In the genomic region with DNA sequence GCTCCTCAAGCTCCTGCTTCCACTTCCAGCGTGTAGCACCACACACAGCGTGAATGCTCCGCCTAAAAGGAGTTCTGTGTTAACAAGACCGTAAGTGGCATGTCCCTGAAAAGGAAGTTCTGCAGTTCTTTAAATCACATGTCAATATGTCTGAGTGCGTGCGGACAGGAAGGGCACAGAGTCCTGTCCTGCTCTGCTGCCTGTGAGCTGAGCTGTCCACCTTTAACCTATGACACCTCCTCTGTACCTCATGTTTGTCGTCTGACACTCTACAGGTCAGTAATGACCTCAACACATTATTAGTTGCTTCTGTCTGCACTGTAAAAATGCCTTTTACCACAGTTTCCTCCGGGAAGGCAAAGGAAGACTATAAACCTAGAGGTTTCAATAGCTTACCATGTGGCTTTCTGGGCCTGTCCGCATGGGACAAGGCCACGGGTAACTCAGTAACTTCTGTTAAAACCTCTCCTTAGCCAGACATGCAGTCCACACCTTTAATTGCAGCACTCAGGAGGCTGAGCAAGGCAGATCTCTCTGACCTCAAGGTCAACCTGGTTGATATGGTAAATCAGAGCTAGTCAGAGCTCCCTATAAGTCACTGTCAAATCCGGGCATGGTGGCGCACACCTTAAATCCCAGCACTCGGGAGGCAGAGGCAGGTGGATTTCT, we compare ENCODE assay signal across 23 mouse cellular contexts. TPM values are rescaled to one million over a fixed set of nuclear protein-coding genes. Genes with fewer than 3 reads are reported as not detected.
DNase-seq lines count a peak whose midpoint lies in the region; ATAC-seq and TF ChIP-seq lines count a peak whose summit lies in the region.
"Had no signal": no experiment of that assay in that cellular context is flagged by ENCODE, and none has a peak within 500 bp of the region (broad histone marks: within the 10 kb centered on the region; RNA-seq: fewer than 3 reads in every experiment).

No protein-coding gene starts in this region.

- no peak for TF ChIP-seq CTCF in kidney, adult 2 months (conservative IDR thresholded peaks at IDR 0.05; ENCODE audit: insufficient read depth, insufficient read length, low read depth, low read length)
- no peak for TF ChIP-seq CTCF in intestine, postnatal 0 days (IDR thresholded peaks at IDR 0.05; ENCODE audit: low read depth)
- TF ChIP-seq CTCF in layer of hippocampus, adult 2 months (conservative IDR thresholded peaks at IDR 0.05): no peak

- H3K4me3 ChIP-seq in kidney, adult 2 months (ENCODE audit: insufficient read depth, low read depth, low read length): no peak overlapping the region
- no peak overlapping the region for H3K4me3 ChIP-seq in intestine, embryonic 15.5 days (replicated peaks)
- no peak overlapping the region for H3K4me3 ChIP-seq in intestine, postnatal 0 days (ENCODE audit: low read depth, low read length)
- no peak overlapping the region for H3K4me3 ChIP-seq in liver, embryonic 16.5 days (ENCODE audit: low read depth, low read length)
- H3K4me3 ChIP-seq in layer of hippocampus, adult 2 months: no peak overlapping the region
- H3K4me3 ChIP-seq: forebrain, embryonic 15.5 days; heart, adult 2 months; hindbrain, embryonic 10.5 days; myocyte; stomach, embryonic 15.5 days had no signal

- no peak overlapping the region for H3K27ac ChIP-seq in kidney, adult 2 months (ENCODE audit: insufficient read depth, low read depth, low read length)
- no peak overlapping the region for H3K27ac ChIP-seq in intestine, embryonic 15.5 days
- peak overlapping the region; percentile 62 for H3K27ac ChIP-seq in intestine, postnatal 0 days (ENCODE audit: low read depth, low read length)
- peak overlapping the region; percentile 62 for H3K27ac ChIP-seq in liver, embryonic 16.5 days (ENCODE audit: low read length)
- H3K27ac ChIP-seq in layer of hippocampus, adult 2 months: no peak overlapping the region
- H3K27ac ChIP-seq: forebrain, embryonic 15.5 days; heart, adult 2 months; hindbrain, embryonic 10.5 days; stomach, embryonic 15.5 days had no signal

- peak; percentile 55; the same call in 1 of the 2 replicates for ATAC-seq in intestine, embryonic 15.5 days
- ATAC-seq in intestine, postnatal 0 days: peak; percentile 93
- ATAC-seq in liver, embryonic 16.5 days (ENCODE audit: low read depth): peak; percentile 80
- ATAC-seq: forebrain, embryonic 15.5 days had no signal

- H3K4me2 ChIP-seq in intestine, embryonic 15.5 days (replicated peaks): no peak overlapping the region
- no peak overlapping the region for H3K4me2 ChIP-seq in intestine, postnatal 0 days (replicated peaks; ENCODE audit: low read depth)
- H3K4me2 ChIP-seq in liver, embryonic 16.5 days (ENCODE audit: low read depth, low read length): no peak overlapping the region
- H3K4me2 ChIP-seq: forebrain, embryonic 15.5 days; stomach, embryonic 15.5 days had no signal

- H3K36me3 ChIP-seq in kidney, adult 2 months (ENCODE audit: control insufficient read depth, insufficient read depth, low read length): no peaks in the 10 kb centered on the region
- no peaks in the 10 kb centered on the region for H3K36me3 ChIP-seq in intestine, embryonic 15.5 days
- peaks cover 13% of the 10 kb centered on the region; the same call in 1 of the 2 replicates for H3K36me3 ChIP-seq in intestine, postnatal 0 days (ENCODE audit: control insufficient read depth, insufficient read depth)
- peaks cover 2% of the 10 kb centered on the region; the same call in 1 of the 2 replicates for H3K36me3 ChIP-seq in liver, embryonic 16.5 days (ENCODE audit: control insufficient read depth, insufficient read depth)
- H3K36me3 ChIP-seq: hindbrain, embryonic 10.5 days; stomach, embryonic 15.5 days had no signal

- peak; percentile 32 for DNase-seq in kidney, adult 2 months
- DNase-seq in kidney, adult 8-10 months: no peak
- no peak for DNase-seq in layer of hippocampus, adult 2 months (ENCODE audit: low spot score in 2 of 2)
- DNase-seq in ovary, adult 18-20 months (ENCODE audit: low spot score): no peak
- DNase-seq: adrenal gland, postnatal 36 days; cerebellum, adult 11-12 months; cerebellum, postnatal 14 days; embryo, embryonic 11 days; gastrocnemius, postnatal 25 days; heart, adult 2 months; kidney, postnatal 36 days; layer of hippocampus, postnatal 36 days; lung, postnatal 10 days; midbrain, embryonic 14.5 days; right cerebral cortex, postnatal 14 days had no signal

- 52% methylated on average over 13 of the region's 13 CpGs for WGBS in kidney, adult 2 months
- 61% methylated on average over 13 of the region's 13 CpGs for WGBS in intestine, embryonic 15.5 days
- 47% methylated on average over 13 of the region's 13 CpGs for WGBS in intestine, postnatal 0 days
- 68% methylated on average over 13 of the region's 13 CpGs for WGBS in liver, embryonic 16.5 days (ENCODE audit: insufficient replicate concordance)

- H3K4me1 ChIP-seq in kidney, adult 2 months (ENCODE audit: control insufficient read depth, insufficient read depth, low read length): peaks cover 10% of the 10 kb centered on the region; the same call in 1 of the 2 replicates
- peaks cover 5% of the 10 kb centered on the region; the same call in 1 of the 2 replicates for H3K4me1 ChIP-seq in intestine, embryonic 15.5 days (replicated peaks)
- H3K4me1 ChIP-seq in intestine, postnatal 0 days (replicated peaks; ENCODE audit: control insufficient read depth, insufficient read depth, low read length): no peaks in the 10 kb centered on the region
- peaks cover 10% of the 10 kb centered on the region for H3K4me1 ChIP-seq in liver, embryonic 16.5 days (ENCODE audit: control insufficient read depth, low read depth, low read length)
- H3K4me1 ChIP-seq: stomach, embryonic 15.5 days had no signal

- H3K27me3 ChIP-seq in kidney, adult 2 months (replicated peaks; ENCODE audit: control insufficient read depth, insufficient read depth, low read length): no peaks in the 10 kb centered on the region
- no peaks in the 10 kb centered on the region for H3K27me3 ChIP-seq in intestine, embryonic 15.5 days (replicated peaks)
- H3K27me3 ChIP-seq in intestine, postnatal 0 days (replicated peaks; ENCODE audit: control insufficient read depth, insufficient read depth, low read length): no peaks in the 10 kb centered on the region
- no peaks in the 10 kb centered on the region for H3K27me3 ChIP-seq in liver, embryonic 16.5 days (ENCODE audit: control insufficient read depth, insufficient read depth, low read depth, low read length)
- H3K27me3 ChIP-seq: forebrain, embryonic 15.5 days; stomach, embryonic 15.5 days had no signal

- no peak for TF ChIP-seq POLR2A in kidney, adult 2 months (IDR thresholded peaks at IDR 0.05; ENCODE audit: low read depth, low read length)

- no peak overlapping the region for H3K9ac ChIP-seq in intestine, embryonic 15.5 days
- no peak overlapping the region for H3K9ac ChIP-seq in intestine, postnatal 0 days (ENCODE audit: low read depth, low read length)
- no peak overlapping the region for H3K9ac ChIP-seq in liver, embryonic 16.5 days (ENCODE audit: low read depth, low read length)
- H3K9ac ChIP-seq: forebrain, embryonic 15.5 days; stomach, embryonic 15.5 days had no signal

- H3K9me3 ChIP-seq in intestine, embryonic 15.5 days: no peaks in the 10 kb centered on the region
- no peaks in the 10 kb centered on the region for H3K9me3 ChIP-seq in intestine, postnatal 0 days (ENCODE audit: control insufficient read depth)
- H3K9me3 ChIP-seq in liver, embryonic 16.5 days (replicated peaks; ENCODE audit: control insufficient read depth, low read length): no peaks in the 10 kb centered on the region
- H3K9me3 ChIP-seq: forebrain, embryonic 15.5 days; hindbrain, embryonic 10.5 days; stomach, embryonic 15.5 days had no signal

RNA-seq across cellular contexts. Expression of a gene that starts 40.0 kb away (rescaled TPM):
- polyA plus RNA-seq in kidney, adult 2 months (2012; rRNA removed): 12.7 and 15.0 TPM in 2 replicates
- polyA plus RNA-seq in intestine, embryonic 15.5 days (2015; fragmentation: Nextera tagmentation; extraction: Ambion mirVana): 20.4 and 22.5 TPM in 2 replicates
- polyA plus RNA-seq in intestine, postnatal 0 days (2015; fragmentation: Nextera tagmentation; extraction: Ambion mirVana): 8.4 and 9.2 TPM in 2 replicates
- polyA plus RNA-seq in liver, embryonic 16.5 days (2015; fragmentation: Nextera tagmentation; extraction: Ambion mirVana): 7.9 and 8.4 TPM in 2 replicates
- total RNA-seq in layer of hippocampus, adult 2 months (2021): 10 to 100 TPM; 25.3 to 25.7 TPM

RNA-seq across cellular contexts. Expression of a gene that starts 50.1 kb away (rescaled TPM):
- polyA plus RNA-seq in kidney, adult 2 months (2012; rRNA removed): 15.3 and 19.4 TPM in 2 replicates
- 12.5 and 13.8 TPM in 2 replicates for polyA plus RNA-seq in intestine, embryonic 15.5 days (2015; fragmentation: Nextera tagmentation; extraction: Ambion mirVana)
- 9.7 and 9.8 TPM in 2 replicates for polyA plus RNA-seq in intestine, postnatal 0 days (2015; fragmentation: Nextera tagmentation; extraction: Ambion mirVana)
- 25.8 and 26.4 TPM in 2 replicates for polyA plus RNA-seq in liver, embryonic 16.5 days (2015; fragmentation: Nextera tagmentation; extraction: Ambion mirVana)
- total RNA-seq in layer of hippocampus, adult 2 months (2021): 10 to 100 TPM in 1 of 2 experiments, 1 to 10 TPM in 1; 9.5 to 10.9 TPM

RNA-seq across cellular contexts. Expression of a gene that starts 56.8 kb away (rescaled TPM):
- polyA plus RNA-seq in kidney, adult 2 months (2012; rRNA removed): 7.8 and 9.4 TPM in 2 replicates
- polyA plus RNA-seq in intestine, embryonic 15.5 days (2015; fragmentation: Nextera tagmentation; extraction: Ambion mirVana): 32.9 and 34.5 TPM in 2 replicates
- polyA plus RNA-seq in intestine, postnatal 0 days (2015; fragmentation: Nextera tagmentation; extraction: Ambion mirVana): 19.5 and 21.1 TPM in 2 replicates
- 16.7 and 16.9 TPM in 2 replicates for polyA plus RNA-seq in liver, embryonic 16.5 days (2015; fragmentation: Nextera tagmentation; extraction: Ambion mirVana)
- 10 to 100 TPM; 14.8 to 16.9 TPM for total RNA-seq in layer of hippocampus, adult 2 months (2021)

RNA-seq across cellular contexts. Expression of a gene that starts 56.8 kb away (rescaled TPM):
- polyA plus RNA-seq in kidney, adult 2 months (2012; rRNA removed): 0.26 and 0.38 TPM in 2 replicates
- 0.18 and 0.28 TPM in 2 replicates for polyA plus RNA-seq in intestine, embryonic 15.5 days (2015; fragmentation: Nextera tagmentation; extraction: Ambion mirVana)
- 0.27 and 0.29 TPM in 2 replicates for polyA plus RNA-seq in intestine, postnatal 0 days (2015; fragmentation: Nextera tagmentation; extraction: Ambion mirVana)
- 0.18 and 0.30 TPM in 2 replicates for polyA plus RNA-seq in liver, embryonic 16.5 days (2015; fragmentation: Nextera tagmentation; extraction: Ambion mirVana)
- under 1 TPM; 0.18 to 0.44 TPM for total RNA-seq in layer of hippocampus, adult 2 months (2021)
- total RNA-seq: megakaryocyte, adult 5-6 weeks had no signal

Comparison
In these comparisons a context has a peak if more than half of its experiments do, and no peak if none do; other contexts are left out.
1. H3K27ac ChIP-seq: peak in intestine, postnatal 0 days (single experiment) and liver, embryonic 16.5 days (single experiment); none in kidney, adult 2 months (single experiment), intestine, embryonic 15.5 days (single experiment) and layer of hippocampus, adult 2 months (single experiment).
2. Peak in every context shown above with its lines, with median percentiles within 50 percentile points of each other: ATAC-seq.